Mouse (Mus musculus): Measurements from ENCODE around the gene Spint2. TPM values are rescaled to one million over a fixed set of nuclear protein-coding genes. Genes with fewer than 3 reads are reported as not detected.

Gene Spint2
- total RNA-seq, 2 experiments from 2014 or later, result 35.4 to 39.2 TPM

DNA sequence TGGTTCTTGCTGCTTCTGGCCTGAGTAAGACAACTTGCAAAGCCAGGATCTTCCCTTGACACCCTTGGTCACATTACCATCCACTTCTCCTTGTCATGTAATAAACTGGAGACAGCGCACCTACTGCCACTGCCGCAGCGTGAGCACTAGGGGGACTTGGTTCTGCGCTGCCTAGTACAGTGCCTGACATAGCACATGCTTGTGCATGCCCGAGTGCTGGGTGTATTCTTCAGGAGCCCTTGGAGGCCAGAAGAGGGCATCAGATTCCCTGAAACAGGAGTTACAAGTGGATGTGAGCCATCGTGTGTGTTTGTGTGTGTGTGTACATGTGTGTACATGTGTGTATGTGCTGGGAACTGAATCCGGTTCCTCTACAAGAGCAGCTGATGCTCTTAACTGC is 5.8 kb upstream of the Spint2 start:
- ATAC-seq (replicated peaks; ENCODE audit: low FRiP score, low TSS enrichment, poor library complexity, severe bottlenecking), result 0 out of 2 replicates have a peak, but pooled peaks have one; percentile 19

DNA sequence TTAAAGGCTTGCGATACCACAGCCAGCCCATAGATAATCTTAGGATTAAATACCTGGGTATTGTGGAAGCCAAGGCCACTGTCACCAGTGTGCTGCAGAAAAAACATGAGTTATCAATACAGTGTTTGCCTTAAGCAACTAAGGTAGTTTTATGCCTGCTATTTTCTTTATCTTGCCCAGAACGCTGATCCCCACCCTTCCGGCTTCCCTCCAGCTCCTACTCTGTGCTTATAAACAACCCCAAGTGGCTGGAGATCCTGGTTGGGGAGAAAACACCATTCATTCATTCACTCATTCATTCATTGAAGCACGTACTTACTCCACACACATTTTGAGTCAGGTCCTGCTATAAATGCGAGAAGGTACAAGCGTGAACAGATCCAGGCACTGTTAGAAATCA is 2.8 kb upstream of the Spint2 start:
- ATAC-seq (replicated peaks; ENCODE audit: low FRiP score, low TSS enrichment, poor library complexity, severe bottlenecking), result no peak

- ATAC-seq (replicated peaks; ENCODE audit: low FRiP score, low TSS enrichment, poor library complexity, severe bottlenecking), result no peak
Measured at GRCm38 (mm10) chr7:29283876-29284275, 2.2 kb upstream of the Spint2 start.

DNA sequence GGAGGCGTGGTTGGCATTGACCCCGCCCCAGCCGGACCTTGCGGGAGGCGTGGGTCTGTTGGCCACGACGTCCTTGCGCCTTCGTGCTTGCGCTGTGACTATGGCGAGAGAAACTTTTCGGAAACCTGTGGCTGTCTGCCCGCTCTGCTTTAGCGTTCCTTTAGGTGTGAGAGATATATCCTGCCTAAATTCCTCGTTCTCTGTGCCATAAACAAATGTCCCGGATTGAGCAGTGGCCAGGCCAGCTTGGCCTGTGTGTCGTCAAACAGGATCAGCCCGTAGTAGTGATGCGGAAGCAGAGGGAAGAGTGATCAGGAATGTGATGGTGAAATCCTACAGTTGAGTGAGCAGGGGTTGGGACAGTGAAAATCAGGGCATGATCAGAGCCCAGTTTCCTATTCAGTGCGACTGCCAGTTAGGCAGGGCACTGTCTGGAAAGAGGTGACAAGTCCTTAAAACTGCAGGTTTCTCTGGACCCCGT is 402 bp upstream of the Spint2 start:
- ATAC-seq (replicated peaks; ENCODE audit: low FRiP score, low TSS enrichment, poor library complexity, severe bottlenecking), result no peak

- peak; percentile 67 for ATAC-seq (replicated peaks; ENCODE audit: low FRiP score, low TSS enrichment, poor library complexity, severe bottlenecking)
Measured at GRCm38 (mm10) chr7:29280801-29281200, 911 bp downstream of the Spint2 start.

DNA sequence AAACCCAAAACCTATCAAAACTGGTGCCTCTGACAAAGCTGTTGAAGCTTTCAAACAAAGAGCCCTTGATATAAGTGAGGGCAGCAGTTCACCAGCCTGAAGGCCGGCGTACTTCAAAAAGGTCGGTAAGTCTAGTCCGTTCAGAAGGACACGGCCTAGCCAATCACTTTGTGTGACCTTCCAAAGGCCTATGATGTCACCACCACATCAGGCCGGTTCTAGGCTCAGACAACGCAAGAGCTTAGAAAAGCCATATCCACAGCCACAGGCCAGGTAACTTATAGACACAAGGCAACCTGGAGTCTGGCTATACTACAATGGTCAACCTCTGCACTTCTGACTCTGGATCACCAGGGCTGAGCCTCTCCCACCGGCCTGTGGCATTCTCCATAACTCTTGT is 1.8 kb downstream of the Spint2 start:
- ATAC-seq (replicated peaks; ENCODE audit: low FRiP score, low TSS enrichment, poor library complexity, severe bottlenecking), result no peak

DNA sequence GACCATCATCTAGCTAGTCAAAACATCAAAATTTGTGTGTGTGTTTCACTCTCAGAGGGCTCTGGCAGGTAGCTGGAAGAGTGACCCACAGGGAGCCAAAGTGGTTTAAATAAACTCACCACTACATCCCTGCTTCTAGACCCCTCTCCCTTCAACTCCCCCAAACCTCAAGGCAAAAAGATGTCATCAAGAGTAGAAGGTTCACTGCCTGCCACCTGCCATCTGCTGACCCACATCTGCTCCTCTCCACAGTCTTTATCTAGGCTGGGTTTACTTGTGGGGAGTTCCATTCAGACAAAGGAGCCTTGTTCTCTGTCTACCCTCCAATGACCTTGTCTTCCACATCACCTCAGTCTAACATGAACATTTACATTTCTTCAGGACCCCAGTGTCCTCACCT is 2.5 kb downstream of the Spint2 start:
- no peak for ATAC-seq (replicated peaks; ENCODE audit: low FRiP score, low TSS enrichment, poor library complexity, severe bottlenecking)

- ATAC-seq (replicated peaks; ENCODE audit: low FRiP score, low TSS enrichment, poor library complexity, severe bottlenecking), result no peak
Measured at GRCm38 (mm10) chr7:29277510-29277909, 4.2 kb downstream of the Spint2 start.

DNA sequence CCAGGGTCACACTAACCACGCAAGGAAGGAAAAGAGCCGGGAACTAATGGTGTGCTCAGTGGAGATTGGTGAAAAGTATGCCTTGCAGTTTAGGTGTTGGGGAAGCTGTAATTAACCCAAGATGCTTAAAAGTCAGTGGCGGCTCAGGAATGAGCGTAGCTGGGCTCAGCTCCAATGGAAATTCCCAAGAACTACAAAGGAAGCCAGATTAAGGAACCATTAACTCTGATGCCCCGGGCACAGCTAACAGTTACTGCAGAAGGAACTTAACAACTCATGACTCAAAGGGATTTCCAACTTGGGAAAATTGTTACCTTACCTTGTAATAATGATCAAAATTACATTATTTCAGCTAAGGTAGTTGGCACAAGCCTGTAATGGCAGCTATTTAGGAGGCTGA is 5.0 kb downstream of the Spint2 start:
- no peak for ATAC-seq (replicated peaks; ENCODE audit: low FRiP score, low TSS enrichment, poor library complexity, severe bottlenecking)

GRCm38 (mm10) chr7:29271687-29272465 is 9.8 kb downstream of the Spint2 start:
- ATAC-seq (replicated peaks; ENCODE audit: low FRiP score, low TSS enrichment, poor library complexity, severe bottlenecking), result peak; percentile 59; the same call in 1 of the 2 replicates

GRCm38 (mm10) chr7:29270445-29270844 is 11.3 kb downstream of the Spint2 start:
- ATAC-seq (replicated peaks; ENCODE audit: low FRiP score, low TSS enrichment, poor library complexity, severe bottlenecking), result no peak

DNA sequence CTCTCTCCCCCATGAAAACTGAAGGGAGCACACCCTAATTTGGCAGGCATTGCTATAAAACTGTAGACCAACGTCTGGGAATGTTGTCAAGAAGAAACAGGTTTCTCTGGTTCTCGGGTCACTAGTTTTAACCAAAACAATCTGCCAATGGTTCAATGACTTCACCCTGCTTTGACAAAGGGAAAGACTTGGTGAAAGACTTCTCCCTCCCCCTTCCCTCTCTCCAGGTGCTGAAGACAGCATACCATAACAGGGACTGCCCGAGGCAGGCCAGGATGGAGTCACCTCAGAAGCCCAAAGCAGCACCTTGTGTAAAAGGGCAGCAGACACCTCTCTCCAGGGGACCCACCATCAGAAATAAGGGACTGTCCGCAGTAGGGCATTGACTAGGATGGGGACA is 14.8 kb downstream of the Spint2 start:
- ATAC-seq (replicated peaks; ENCODE audit: low FRiP score, low TSS enrichment, poor library complexity, severe bottlenecking), result no peak

- ATAC-seq (replicated peaks; ENCODE audit: low FRiP score, low TSS enrichment, poor library complexity, severe bottlenecking), result no peak
Measured at GRCm38 (mm10) chr7:29265636-29266035, 16.1 kb downstream of the Spint2 start.

- no peak for ATAC-seq (replicated peaks; ENCODE audit: low FRiP score, low TSS enrichment, poor library complexity, severe bottlenecking)
Measured at GRCm38 (mm10) chr7:29263831-29264230, 17.9 kb downstream of the Spint2 start.

- no peak for ATAC-seq (replicated peaks; ENCODE audit: low FRiP score, low TSS enrichment, poor library complexity, severe bottlenecking)
Measured at GRCm38 (mm10) chr7:29262151-29262550, 19.6 kb downstream of the Spint2 start.

- no peak for ATAC-seq (replicated peaks; ENCODE audit: low FRiP score, low TSS enrichment, poor library complexity, severe bottlenecking)
Measured at GRCm38 (mm10) chr7:29259781-29260730, 21.7 kb downstream of the Spint2 start.

GRCm38 (mm10) chr7:29257368-29257767 is 24.3 kb downstream of the Spint2 start:
- ATAC-seq (replicated peaks; ENCODE audit: low FRiP score, low TSS enrichment, poor library complexity, severe bottlenecking), result no peak

DNA sequence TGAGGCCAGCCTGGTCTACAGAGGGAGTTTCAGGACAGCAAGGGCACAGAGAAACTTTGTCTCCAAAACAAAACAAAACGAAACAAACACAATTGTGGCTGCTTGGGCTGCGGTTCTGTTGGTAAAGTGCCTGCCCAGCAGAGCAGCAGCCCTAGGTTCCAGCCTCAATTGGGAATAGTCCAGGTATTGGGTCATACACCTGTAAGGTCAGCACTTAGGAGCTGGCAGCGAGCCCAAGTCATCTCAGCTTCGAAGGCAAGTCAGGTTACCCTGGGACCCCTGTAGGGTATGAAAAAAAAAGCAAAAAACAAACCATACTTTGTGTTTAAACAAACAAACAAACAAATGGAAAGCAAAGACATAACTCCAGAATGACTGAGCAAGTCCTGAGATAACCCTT is 25.8 kb downstream of the Spint2 start:
- no peak for ATAC-seq (replicated peaks; ENCODE audit: low FRiP score, low TSS enrichment, poor library complexity, severe bottlenecking)

GRCm38 (mm10) chr7:29253842-29254241 is 27.9 kb downstream of the Spint2 start:
- no peak for ATAC-seq (replicated peaks; ENCODE audit: low FRiP score, low TSS enrichment, poor library complexity, severe bottlenecking)

DNA sequence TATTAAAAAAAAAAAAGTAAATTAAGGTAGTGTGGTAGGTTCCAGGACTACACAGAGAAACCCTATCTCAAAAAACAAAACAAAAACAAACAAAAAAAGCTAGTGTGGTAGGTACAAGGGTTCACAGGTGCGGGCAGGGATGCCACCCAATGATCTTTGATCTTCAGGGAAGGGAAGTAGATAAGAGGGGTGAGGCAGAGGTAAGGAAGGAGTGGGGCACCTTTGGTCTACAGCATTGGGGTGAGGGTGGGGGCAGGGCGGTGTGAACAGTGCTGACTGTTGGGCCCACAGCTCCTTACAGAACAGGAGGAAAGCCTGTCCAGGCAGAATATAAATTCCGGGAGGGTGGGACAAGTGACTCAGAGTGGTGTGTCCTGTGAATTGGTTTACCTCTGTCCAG is 30.5 kb downstream of the Spint2 start:
- no peak for ATAC-seq (replicated peaks; ENCODE audit: low FRiP score, low TSS enrichment, poor library complexity, severe bottlenecking)

Measured in megakaryocyte-erythroid progenitor cell, adult 5-6 weeks (primary cell).